Comparison of ENCODE assay signal across 21 mouse cellular contexts in genomic region chr1:180415836-180416235, GRCm38 (mm10).
"Had no signal": no experiment of that assay in that cellular context is flagged by ENCODE, and none has a peak within 500 bp of the region (broad histone marks: within the 10 kb centered on the region; RNA-seq: fewer than 3 reads in every experiment).

No protein-coding gene starts in this region.

- H3K27me3 ChIP-seq: liver, embryonic 15.5 days; lung, embryonic 15.5 days; neural tube, embryonic 13.5 days; neural tube, embryonic 15.5 days had no signal

- ATAC-seq: liver, postnatal 0 days; lung, postnatal 0 days; midbrain, embryonic 16.5 days had no signal

- H3K27ac ChIP-seq: liver, embryonic 15.5 days; lung, embryonic 15.5 days; midbrain, embryonic 10.5 days; neural tube, embryonic 13.5 days; neural tube, embryonic 15.5 days had no signal

- H3K36me3 ChIP-seq: liver, embryonic 15.5 days; neural tube, embryonic 13.5 days; neural tube, embryonic 15.5 days had no signal

- DNase-seq: liver, postnatal 0 days; lung, adult 2 months; lung, postnatal 14 days; lung, postnatal 36 days; midbrain, embryonic 14.5 days; retina, postnatal 1 day; right cerebral cortex, adult 18-20 months; right cerebral cortex, postnatal 25 days; right cerebral cortex, postnatal 4 days; spleen, adult 18-20 months; thymus, adult 2 months; thymus, postnatal 25 days; thymus, postnatal 4 days had no signal

- H3K9ac ChIP-seq: liver, embryonic 15.5 days; liver, postnatal 0 days; lung, embryonic 15.5 days; neural tube, embryonic 13.5 days; neural tube, embryonic 15.5 days had no signal

- H3K4me2 ChIP-seq: liver, embryonic 15.5 days; lung, embryonic 15.5 days; neural tube, embryonic 13.5 days; neural tube, embryonic 15.5 days had no signal

- H3K9me3 ChIP-seq: liver, embryonic 15.5 days; lung, embryonic 15.5 days; midbrain, embryonic 10.5 days; neural tube, embryonic 13.5 days; neural tube, embryonic 15.5 days had no signal

- H3K4me3 ChIP-seq: liver, embryonic 15.5 days; lung, embryonic 15.5 days; midbrain, embryonic 10.5 days; myocyte; neural tube, embryonic 13.5 days; neural tube, embryonic 15.5 days had no signal

- H3K4me1 ChIP-seq: liver, embryonic 15.5 days had no signal
